Mouse (Mus musculus): ENCODE results near the gene Aif1. TPM values are rescaled to one million over a fixed set of nuclear protein-coding genes. Genes with fewer than 3 reads are reported as not detected.

Aif1 gene
- total RNA-seq, 4 experiments from 2014 or later: 6.3 to 45.4 (median 25.7) TPM

DNA sequence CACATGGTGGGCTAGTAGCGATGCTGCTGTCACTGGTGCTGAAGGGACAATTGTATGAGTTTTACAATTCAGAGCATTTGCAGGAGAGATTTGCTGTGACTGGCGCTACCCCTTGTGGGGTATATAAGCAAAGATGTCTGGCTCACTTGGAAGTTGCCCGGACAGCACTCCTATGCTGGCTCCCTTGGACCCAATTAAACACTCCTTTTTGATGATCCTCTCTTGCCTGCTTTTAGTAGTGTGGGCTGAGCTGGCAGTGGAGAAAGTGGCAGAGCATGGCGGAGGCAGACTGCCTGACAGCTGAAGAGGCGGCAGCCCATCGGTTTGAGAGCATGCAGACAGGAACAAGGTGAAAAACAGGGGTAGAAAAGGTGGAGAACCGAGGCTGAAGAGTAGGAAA is 8.1 kb downstream of the Aif1 start:
- DNase-seq (ENCODE audit: low spot score in 2 of 2): no peak

GRCm38 (mm10) chr17:35166352-35167035 is 9.4 kb downstream of the Aif1 start:
- DNase-seq (ENCODE audit: low spot score in 2 of 2): peak; percentile 58 to 66

DNA sequence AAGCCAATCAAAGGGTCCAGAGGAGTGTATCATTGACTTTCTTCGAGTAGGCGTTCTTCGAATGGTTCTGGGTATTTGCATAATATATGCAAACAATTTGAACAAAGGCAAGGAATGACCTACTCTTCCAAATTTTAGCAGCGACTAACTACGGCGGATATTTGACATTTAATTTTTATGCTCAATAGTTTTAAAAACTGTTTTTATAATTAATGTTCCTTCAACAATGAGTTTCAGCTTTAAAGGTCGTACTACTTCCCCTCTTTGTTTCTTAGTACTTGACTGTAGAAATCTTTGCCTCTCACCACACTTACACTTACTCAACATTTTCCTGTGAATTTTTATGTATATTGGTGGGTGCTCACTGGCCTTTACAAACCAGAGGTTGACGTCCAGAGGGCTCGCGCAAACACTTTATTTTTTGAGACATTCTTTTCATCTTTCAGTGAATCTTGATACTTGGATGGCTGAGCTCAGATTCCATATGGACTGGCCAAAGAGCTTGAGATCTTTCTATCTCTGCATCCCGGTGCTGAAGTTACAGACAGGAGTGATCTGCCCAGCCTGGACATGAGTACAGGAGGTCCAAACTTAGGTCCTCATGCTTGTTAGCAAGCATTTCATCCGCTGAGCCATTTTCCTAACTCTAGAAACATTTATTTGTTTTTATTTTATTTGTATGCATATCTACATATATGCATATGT is 10.3 kb downstream of the Aif1 start:
- DNase-seq (ENCODE audit: low spot score in 2 of 2): no peak

- DNase-seq (ENCODE audit: low spot score in 2 of 2): peak; percentile 99
Observed at GRCm38 (mm10) chr17:35164568-35165450, 11.1 kb downstream of the Aif1 start, which contains the start of gene Prrc2a. Prrc2a (minus strand) TSS chr17:35164897.

DNA sequence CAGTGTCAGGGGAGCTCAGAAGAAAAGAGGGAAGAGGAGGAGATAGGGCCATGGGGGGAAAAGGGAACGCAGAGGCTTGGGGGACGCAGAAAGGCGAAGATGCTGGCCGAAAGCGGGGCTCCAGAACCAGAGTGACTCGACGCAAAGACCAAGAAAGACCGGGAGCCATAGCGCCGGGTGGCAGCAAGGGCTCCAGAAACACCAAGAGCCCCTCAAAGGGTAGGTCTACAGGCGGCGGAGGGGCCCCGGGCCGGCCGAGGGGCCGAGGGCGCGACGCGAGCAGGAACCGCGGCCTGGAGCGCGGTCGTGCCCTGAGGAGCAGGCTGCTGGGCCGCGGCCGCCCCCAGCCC is 11.7 kb downstream of the Aif1 start:
- DNase-seq (ENCODE audit: low spot score in 2 of 2): no peak

- DNase-seq (ENCODE audit: low spot score in 2 of 2): no peak
Observed at GRCm38 (mm10) chr17:35163326-35164081, 12.4 kb downstream of the Aif1 start.

DNA sequence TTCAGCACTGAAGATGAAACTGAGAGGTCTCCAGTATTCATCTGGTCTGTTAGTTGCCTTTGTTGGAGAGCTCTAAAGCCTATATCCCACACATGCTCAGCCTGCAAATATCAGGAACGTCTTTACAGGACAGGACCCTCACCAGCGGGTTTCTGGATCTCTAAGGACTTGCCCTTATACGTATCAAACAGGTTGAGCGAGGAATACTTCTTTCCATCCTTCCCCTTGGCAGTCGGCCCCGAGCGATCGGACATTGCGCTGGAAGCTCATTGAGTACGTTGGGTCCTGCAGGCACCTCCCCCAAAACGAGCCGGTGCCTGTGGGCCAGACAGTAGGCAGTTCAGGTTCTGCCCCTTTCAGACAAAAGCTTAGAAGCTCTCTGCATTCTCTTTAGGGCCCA is 13.1 kb downstream of the Aif1 start:
- no peak for DNase-seq (ENCODE audit: low spot score in 2 of 2)

- no peak for DNase-seq (ENCODE audit: low spot score in 2 of 2)
Observed at GRCm38 (mm10) chr17:35162121-35162520, 13.7 kb downstream of the Aif1 start.

- no peak for DNase-seq (ENCODE audit: low spot score in 2 of 2)
Observed at GRCm38 (mm10) chr17:35161421-35161820, 14.4 kb downstream of the Aif1 start.

DNA sequence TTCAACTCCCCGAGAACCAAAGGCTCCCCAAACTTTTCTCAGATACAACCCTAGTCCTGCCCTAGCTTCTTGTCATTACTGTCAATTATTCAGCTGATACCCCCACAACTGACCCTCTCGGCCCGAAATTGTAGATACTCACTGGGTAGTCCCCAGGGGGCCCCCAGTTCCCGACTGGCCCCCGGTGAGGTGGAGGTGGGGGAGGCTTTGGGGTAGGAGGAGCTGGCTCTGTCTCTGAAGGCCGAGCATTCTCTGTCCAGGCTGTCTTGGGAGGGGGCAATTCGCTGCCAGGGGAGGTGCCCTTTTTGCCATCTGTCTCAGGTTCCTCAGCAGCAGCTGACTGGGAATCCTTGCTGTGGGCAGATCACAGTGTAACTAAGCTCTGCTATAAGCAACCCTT is 16.2 kb downstream of the Aif1 start:
- DNase-seq (ENCODE audit: low spot score in 2 of 2): no peak

DNA sequence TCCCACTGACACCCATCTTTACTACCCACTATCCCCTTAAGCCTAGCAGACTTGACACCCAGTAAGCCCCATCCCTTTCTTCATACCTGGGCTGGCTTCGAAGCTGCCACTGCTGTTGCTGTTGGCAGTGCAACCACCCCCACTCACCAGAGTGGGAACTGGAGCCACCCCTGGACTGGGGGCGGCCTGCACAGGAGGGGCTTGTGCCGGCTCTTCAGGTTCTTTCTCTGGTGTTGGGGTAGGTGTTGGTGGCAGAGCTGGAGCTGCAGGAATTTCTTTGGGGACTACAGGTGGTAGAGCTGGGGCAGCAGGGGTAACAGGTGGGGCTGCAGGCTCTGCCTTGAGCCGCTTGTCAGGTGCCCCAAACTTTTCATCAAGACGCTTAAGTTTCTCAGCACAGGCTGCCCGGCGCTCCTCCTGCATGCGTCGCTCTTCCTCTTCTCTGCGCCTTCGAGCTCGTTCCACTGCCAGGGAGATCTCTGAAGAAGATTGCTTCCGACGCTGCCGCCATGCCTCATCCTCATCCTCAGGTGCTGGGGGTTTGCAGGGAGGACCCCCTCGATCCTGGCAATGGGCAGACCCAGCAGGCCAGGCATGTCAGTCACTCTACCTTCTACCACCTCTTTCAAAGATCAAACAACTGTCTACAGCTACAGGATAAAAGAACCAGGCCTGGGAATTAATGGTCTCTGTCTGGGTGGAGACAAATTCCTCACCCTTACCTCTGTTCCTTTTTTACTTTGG is 16.8 kb downstream of the Aif1 start:
- no peak for DNase-seq (ENCODE audit: low spot score in 2 of 2)

- DNase-seq (ENCODE audit: low spot score in 2 of 2): no peak
Observed at GRCm38 (mm10) chr17:35157661-35158175, 18.1 kb downstream of the Aif1 start.

DNA sequence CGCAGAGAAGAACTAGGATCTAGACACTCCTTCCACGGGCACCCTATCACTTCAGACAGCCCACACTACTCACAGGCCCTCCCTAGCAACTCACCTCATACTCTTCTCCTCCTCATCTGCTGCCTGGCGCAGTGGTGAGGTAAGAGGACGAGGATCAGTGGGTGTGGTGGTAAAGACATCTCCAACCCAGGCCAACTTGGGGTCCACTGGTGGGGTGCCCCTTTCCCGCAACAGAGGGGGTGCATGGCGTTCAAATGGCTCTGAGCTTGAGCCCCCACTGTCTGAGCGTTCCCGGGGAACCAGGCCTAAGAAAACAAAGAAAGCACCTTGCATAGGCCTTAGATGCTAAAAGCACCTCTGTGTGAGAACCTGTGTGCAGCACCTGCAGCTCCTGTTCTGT is 18.6 kb downstream of the Aif1 start:
- DNase-seq (ENCODE audit: low spot score in 2 of 2): no peak

- DNase-seq (ENCODE audit: low spot score in 2 of 2): no peak
Observed at GRCm38 (mm10) chr17:35156461-35157200, 19.2 kb downstream of the Aif1 start.

GRCm38 (mm10) chr17:35155451-35155850 is 20.4 kb downstream of the Aif1 start:
- DNase-seq (ENCODE audit: low spot score in 2 of 2): no peak

- no peak for DNase-seq (ENCODE audit: low spot score in 2 of 2)
Observed at GRCm38 (mm10) chr17:35154616-35155015, 21.3 kb downstream of the Aif1 start.

- DNase-seq (ENCODE audit: low spot score in 2 of 2): no peak
Observed at GRCm38 (mm10) chr17:35153931-35154330, 21.9 kb downstream of the Aif1 start.

GRCm38 (mm10) chr17:35153077-35153476 is 22.8 kb downstream of the Aif1 start:
- DNase-seq (ENCODE audit: low spot score in 2 of 2): no peak

DNA sequence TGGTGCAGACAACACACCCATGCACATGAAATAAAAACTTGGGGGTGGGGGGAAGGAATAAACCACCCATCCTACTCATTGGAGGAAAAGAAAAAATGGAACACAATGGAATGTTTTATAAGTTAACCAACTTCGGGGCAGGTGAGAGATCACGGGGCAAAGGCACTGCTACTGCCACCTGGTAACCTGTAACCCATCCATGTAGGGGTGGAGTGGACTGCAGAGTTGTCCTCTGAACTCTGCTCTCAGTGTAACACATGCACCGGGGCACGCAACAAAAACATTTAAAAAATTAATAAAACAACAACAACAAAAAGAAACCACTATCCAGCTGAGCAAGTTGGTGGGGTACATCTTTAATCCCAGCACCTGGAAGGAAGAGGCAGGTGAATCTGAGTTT is 23.7 kb downstream of the Aif1 start:
- no peak for DNase-seq (ENCODE audit: low spot score in 2 of 2)
